Mouse (Mus musculus) lung, embryonic 16.5 days (tissue): ENCODE data around the gene Bloc1s2. TPM values are rescaled to one million over a fixed set of nuclear protein-coding genes. Genes with fewer than 3 reads are reported as not detected.
A peak's percentile ranks its signal among the peaks of the same experiment; 100 is the strongest.

ENCODE experiments used
- ATAC-seq: fragments of 200-750 bp; cut with Nextera tagmentation; 2 replicates; pipeline ENCODE4 v1.8.0; 2017; ENCODE audit warnings: low read depth, mild to moderate bottlenecking, moderate library complexity
- H3K27ac ChIP-seq: fragments of 300-500 bp; sonication (generic); 2 replicates; pipeline ENCODE4 v1.5.1; 2014; ENCODE audit warnings: mild to moderate bottlenecking, control low read depth, low read length
- H3K27me3 ChIP-seq: fragments of 300-500 bp; sonication (generic); 2 replicates; pipeline ENCODE4 v1.6.1; 2014; ENCODE audit warnings: low read depth, low read length, mixed read lengths; ENCODE audit not compliant: control insufficient read depth, insufficient read depth
- H3K36me3 ChIP-seq: fragments of 300-500 bp; sonication (generic); 2 replicates; pipeline ENCODE4 v1.6.1; 2014; ENCODE audit warnings: low read length; ENCODE audit not compliant: control insufficient read depth, insufficient read depth
- H3K4me1 ChIP-seq: fragments of 300-500 bp; sonication (generic); replicated peaks from 2 replicates; pipeline ENCODE4 v1.6.1; 2014; ENCODE audit warnings: low read length, mixed read lengths; ENCODE audit not compliant: control insufficient read depth, insufficient read depth
- H3K4me2 ChIP-seq: fragments of 300-500 bp; sonication (generic); 2 replicates; pipeline ENCODE4 v1.6.1; 2014; ENCODE audit warnings: low read depth, low read length, control low read depth
- H3K4me3 ChIP-seq: fragments of 300-500 bp; sonication (generic); 2 replicates; pipeline ENCODE4 v1.5.1; 2014; ENCODE audit warnings: mild to moderate bottlenecking, low read length, control low read depth
- H3K9ac ChIP-seq: fragments of 300-500 bp; sonication (generic); 2 replicates; pipeline ENCODE4 v1.6.1; 2014; ENCODE audit warnings: low read length, control low read depth
- H3K9me3 ChIP-seq: fragments of 300-500 bp; sonication (generic); 2 replicates; pipeline ENCODE4 v1.6.1; 2016; ENCODE audit warnings: low read length; ENCODE audit not compliant: control insufficient read depth
- WGBS: fragments of 180-500 bp; shearing (Covaris S2); extraction: QIAGEN DNeasy Blood & Tissue Kit; methylation state at CpG from one replicate; pipeline ENCODE4 v1.1.7; 2014; 5-methylcytosine and 5-hydroxymethylcytosine counted together
- polyA plus RNA-seq: library from polyadenylated mRNA; unstranded; fragments of >200 nt; fragmentation: Nextera tagmentation; extraction: Ambion mirVana; gene quantifications from 2 replicates; pipeline ENCODE4 v1.2.1, GENCODE M21; 2015

Bloc1s2 gene
- polyA plus RNA-seq, 1 experiment from 2014 or later, result 74.4 TPM

DNA sequence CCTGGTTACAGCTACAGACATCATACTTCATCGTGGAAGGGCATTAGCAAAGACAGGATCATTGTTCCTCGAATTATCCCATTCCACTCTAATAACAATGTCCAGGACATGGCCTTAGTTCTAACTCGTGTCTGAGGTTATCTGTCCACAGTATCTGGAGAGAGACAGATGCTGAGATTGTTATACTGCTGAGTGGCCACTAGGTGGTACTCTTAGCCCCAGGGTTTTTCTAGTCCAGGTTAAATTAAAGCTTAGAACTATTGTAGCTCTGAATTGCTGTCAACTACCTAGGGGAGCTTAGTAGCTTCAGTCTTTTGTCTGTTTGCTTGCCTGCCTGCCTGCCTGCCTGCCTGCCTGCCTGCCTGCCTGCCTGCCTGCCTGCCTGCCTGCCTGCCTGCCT, 15.3 kb upstream of the Bloc1s2 start:
- H3K9me3 ChIP-seq, result no peaks in the 10 kb centered on the region
- WGBS, result 10% methylated on average over 3 of the region's 3 CpGs
- H3K9ac ChIP-seq, result no peak overlapping the region
- H3K4me1 ChIP-seq, result no peaks in the 10 kb centered on the region
- H3K4me2 ChIP-seq, result no peak overlapping the region
- no peak overlapping the region for H3K4me3 ChIP-seq
- no peak for ATAC-seq
- no peak overlapping the region for H3K27ac ChIP-seq
- H3K36me3 ChIP-seq, result no peaks in the 10 kb centered on the region
- H3K27me3 ChIP-seq, result no peaks in the 10 kb centered on the region

DNA sequence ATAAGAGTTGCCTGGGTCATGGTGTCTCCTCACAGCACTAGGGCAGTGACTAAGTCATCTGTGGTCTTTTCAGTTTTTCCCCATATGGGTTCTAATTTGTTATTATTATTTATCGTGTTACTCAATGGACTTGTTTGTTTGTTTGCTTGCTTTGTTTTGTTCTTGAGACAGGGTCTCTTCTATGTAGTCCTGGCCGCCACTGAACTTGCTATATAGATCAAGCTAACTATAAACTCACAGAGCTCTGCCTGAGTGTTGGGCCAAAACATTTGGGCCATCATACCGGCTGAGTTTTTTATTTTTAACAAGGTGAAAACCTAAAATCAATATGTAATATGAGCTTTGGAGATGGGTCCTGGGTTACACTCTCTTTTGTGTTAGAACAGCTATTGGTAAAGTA, 13.1 kb upstream of the Bloc1s2 start:
- Histone ChIP-seq H3K4me3 (no peak overlapping the region), H3K4me2 (no peak overlapping the region), H3K36me3 (no peaks in the 10 kb centered on the region), H3K9ac (no peak overlapping the region), H3K27me3 (no peaks in the 10 kb centered on the region), H3K27ac (no peak overlapping the region), H3K4me1 (no peaks in the 10 kb centered on the region), H3K9me3 (no peaks in the 10 kb centered on the region)
- ATAC-seq, result no peak
- WGBS, result 72% methylated on average over 3 of the region's 3 CpGs

DNA sequence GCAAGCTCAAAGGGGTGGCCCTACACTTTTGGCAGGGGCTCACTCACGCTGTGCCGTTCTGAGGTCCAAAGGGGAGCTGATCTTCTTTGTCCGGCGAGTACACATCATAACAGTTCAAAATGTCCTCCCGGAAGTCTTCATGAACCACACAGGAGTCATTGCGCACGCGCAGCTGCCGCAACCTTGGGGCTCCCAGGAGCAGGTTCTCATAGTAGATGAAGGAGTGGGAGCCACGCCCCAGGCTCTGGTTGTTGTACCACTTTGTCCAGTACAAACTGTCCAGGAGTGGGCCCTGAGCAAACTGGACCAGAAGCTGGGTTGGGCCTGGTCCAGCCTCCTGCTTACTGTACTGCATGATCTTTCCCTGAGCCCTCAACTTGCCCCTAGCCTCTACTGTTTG, 10.8 kb upstream of the Bloc1s2 start:
- Histone ChIP-seq H3K4me1 (no peaks in the 10 kb centered on the region), H3K4me2 (no peak overlapping the region), H3K9ac (no peak overlapping the region), H3K9me3 (no peaks in the 10 kb centered on the region), H3K4me3 (no peak overlapping the region), H3K27me3 (no peaks in the 10 kb centered on the region), H3K36me3 (no peaks in the 10 kb centered on the region), H3K27ac (no peak overlapping the region)
- WGBS, result 91% methylated on average over 10 of the region's 10 CpGs
- ATAC-seq, result no peak

GRCm38 (mm10) chr19:44153781-44154180, 7.5 kb upstream of the Bloc1s2 start:
- 74% methylated on average over 5 of the region's 5 CpGs for whole genome bisulfite sequencing
- H3K4me1 ChIP-seq, result no peaks in the 10 kb centered on the region
- ATAC-seq, result no peak

DNA sequence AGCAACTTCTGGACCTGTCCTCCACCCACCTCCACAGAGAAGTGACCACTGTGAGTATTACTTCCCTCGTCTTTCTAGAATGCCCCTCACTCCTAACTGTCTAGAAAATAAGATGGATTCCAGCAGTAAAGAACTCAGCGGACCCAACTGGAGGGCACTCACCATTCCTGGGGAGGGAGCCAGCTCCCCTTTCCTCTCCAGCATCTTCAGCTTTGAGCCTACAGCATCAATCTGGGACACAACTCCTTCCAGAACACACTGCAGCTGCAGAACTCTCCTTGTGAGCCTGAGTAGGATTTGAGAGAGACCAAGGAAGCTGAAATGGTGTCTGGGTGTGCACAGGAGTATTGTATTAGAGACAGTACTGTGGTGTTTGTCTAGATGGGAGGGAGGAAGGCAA, 2.7 kb upstream of the Bloc1s2 start:
- ATAC-seq, result no peak
- H3K36me3 ChIP-seq, result no peaks in the 10 kb centered on the region
- 72% methylated on average over 2 of the region's 2 CpGs for WGBS
- no peak overlapping the region for H3K4me3 ChIP-seq
- no peak overlapping the region for H3K4me2 ChIP-seq
- H3K9me3 ChIP-seq, result no peaks in the 10 kb centered on the region
- H3K4me1 ChIP-seq, result peaks cover 8% of the 10 kb centered on the region
- no peaks in the 10 kb centered on the region for H3K27me3 ChIP-seq
- H3K27ac ChIP-seq, result no peak overlapping the region
- no peak overlapping the region for H3K9ac ChIP-seq

More at GRCm38 (mm10) chr19:44153781-44154180, 7.5 kb upstream of the Bloc1s2 start:
- H3K27ac ChIP-seq, result no peak overlapping the region
- H3K4me3 ChIP-seq, result no peak overlapping the region
- H3K27me3 ChIP-seq, result no peaks in the 10 kb centered on the region
- H3K9ac ChIP-seq, result no peak overlapping the region
- H3K9me3 ChIP-seq, result no peaks in the 10 kb centered on the region
- no peak overlapping the region for H3K4me2 ChIP-seq
- H3K36me3 ChIP-seq, result no peaks in the 10 kb centered on the region

- no peak for ATAC-seq
- H3K27ac ChIP-seq, result no peak overlapping the region
- H3K9ac ChIP-seq, result no peak overlapping the region
- WGBS, result 26% methylated on average over 2 of the region's 2 CpGs
- no peaks in the 10 kb centered on the region for H3K36me3 ChIP-seq
- H3K4me2 ChIP-seq, result no peak overlapping the region
- no peak overlapping the region for H3K4me3 ChIP-seq
- H3K4me1 ChIP-seq, result peaks cover 8% of the 10 kb centered on the region
- no peaks in the 10 kb centered on the region for H3K9me3 ChIP-seq
- no peaks in the 10 kb centered on the region for H3K27me3 ChIP-seq
Observed at GRCm38 (mm10) chr19:44148345-44148744, 2.1 kb upstream of the Bloc1s2 start.

DNA sequence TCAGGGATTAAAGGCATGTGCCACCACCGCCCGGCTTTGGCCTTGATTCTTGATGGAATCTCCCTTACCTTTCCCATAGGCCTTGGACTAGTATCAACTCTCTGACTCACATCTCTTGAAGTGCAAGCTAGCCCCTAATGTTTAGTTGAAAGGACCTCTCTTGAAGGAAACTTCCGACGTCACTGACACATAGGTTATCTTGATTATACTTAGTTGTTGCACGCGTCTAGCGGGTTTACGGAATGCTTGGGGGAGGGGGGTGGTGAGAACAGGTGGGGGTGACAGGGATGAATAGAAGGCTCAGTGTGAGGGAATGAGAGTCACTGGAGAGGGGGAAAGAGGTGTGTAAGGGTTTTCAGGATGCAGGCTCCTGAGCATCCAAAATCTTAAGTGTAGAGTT, 705 bp upstream of the Bloc1s2 start:
- Histone ChIP-seq H3K4me2 (no peak overlapping the region), H3K4me1 (peaks cover 8% of the 10 kb centered on the region), H3K9ac (no peak overlapping the region), H3K9me3 (no peaks in the 10 kb centered on the region), H3K27me3 (no peaks in the 10 kb centered on the region), H3K4me3 (no peak overlapping the region), H3K27ac (no peak overlapping the region), H3K36me3 (peaks cover 9% of the 10 kb centered on the region)
- no peak for ATAC-seq
- 87% methylated on average over 8 of the region's 8 CpGs for WGBS

DNA sequence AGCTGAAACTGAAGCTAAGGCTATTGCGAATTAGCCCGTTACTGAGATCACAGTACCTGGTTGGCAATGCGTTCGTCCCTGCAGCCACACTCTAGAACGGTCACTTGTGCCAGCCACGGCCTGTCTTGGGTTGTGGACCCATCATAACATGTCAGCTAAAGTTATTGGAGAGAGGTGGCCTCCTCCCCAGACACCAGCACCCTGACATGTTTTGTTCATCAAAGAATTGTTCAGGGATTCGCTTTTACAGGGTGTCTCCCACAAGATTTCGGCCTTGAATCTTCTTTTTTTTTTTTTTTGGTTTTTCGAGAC, 278 bp upstream of the Bloc1s2 start:
- 57% methylated on average over 9 of the region's 9 CpGs for WGBS

GRCm38 (mm10) chr19:44144366-44144765, 1.9 kb downstream of the Bloc1s2 start:
- Histone ChIP-seq H3K27me3 (no peaks in the 10 kb centered on the region), H3K36me3 (peaks cover 27% of the 10 kb centered on the region), H3K9ac (no peak overlapping the region), H3K4me3 (no peak overlapping the region), H3K27ac (no peak overlapping the region), H3K4me1 (peaks cover 8% of the 10 kb centered on the region), H3K9me3 (no peaks in the 10 kb centered on the region), H3K4me2 (no peak overlapping the region)
- ATAC-seq, result no peak
- WGBS, result 83% methylated on average over 9 of the region's 9 CpGs

More for the DNA sequence above, 278 bp upstream of the Bloc1s2 start:
- H3K9ac ChIP-seq, result peak overlapping the region; percentile 80
- no peaks in the 10 kb centered on the region for H3K9me3 ChIP-seq
- H3K27me3 ChIP-seq, result no peaks in the 10 kb centered on the region
- no peak overlapping the region for H3K27ac ChIP-seq
- peaks cover 13% of the 10 kb centered on the region for H3K36me3 ChIP-seq
- H3K4me2 ChIP-seq, result peak overlapping the region; percentile 65
- peaks cover 8% of the 10 kb centered on the region for H3K4me1 ChIP-seq
- H3K4me3 ChIP-seq, result peak overlapping the region; percentile 79
- peak; percentile 44 for ATAC-seq

DNA sequence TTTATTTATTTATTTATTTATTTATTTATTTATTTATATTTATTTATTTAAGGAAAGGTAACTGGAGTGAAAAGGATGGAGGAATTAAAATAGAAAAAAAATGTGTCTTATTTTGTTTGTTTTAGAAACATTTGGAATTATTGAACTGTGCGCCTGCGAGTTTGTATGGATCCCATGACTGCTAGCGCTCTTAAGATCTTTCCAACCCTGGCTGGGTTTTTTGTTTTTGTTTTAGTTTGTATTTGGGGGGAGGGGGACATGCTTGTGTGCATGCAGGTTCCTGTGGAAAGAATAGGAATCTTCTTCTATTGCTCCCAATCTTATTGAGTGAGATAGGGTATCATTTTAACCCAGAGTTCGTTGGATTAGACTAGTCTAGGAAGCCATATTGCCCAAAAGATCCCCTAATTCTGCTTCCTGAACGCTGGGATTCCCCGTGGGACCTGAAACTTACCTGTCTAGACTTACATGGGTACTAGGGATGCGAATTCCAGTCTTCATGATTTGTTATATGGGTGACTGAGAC, 10.2 kb downstream of the Bloc1s2 start:
- Histone ChIP-seq H3K27me3 (no peaks in the 10 kb centered on the region), H3K9me3 (no peaks in the 10 kb centered on the region), H3K4me1 (peaks cover 6% of the 10 kb centered on the region), H3K36me3 (peaks cover 15% of the 10 kb centered on the region), H3K9ac (peak overlapping the region; percentile 43), H3K4me3 (peak overlapping the region; percentile 81), H3K27ac (no peak overlapping the region), H3K4me2 (peak overlapping the region; percentile 60)
- 30% methylated on average over 7 of the region's 7 CpGs for whole genome bisulfite sequencing
- ATAC-seq, result no peak
